Mouse (Mus musculus): ENCODE measurements at regions not wholly inside any gene's neighbourhood (a gene's known extent, or its start where the extent isn't known, plus 50 kb on each side); places are given as distances from the start of the nearest gene placed in this dataset.
"Not testable (repeated sequence)": the region's sequence is repeated elsewhere in the genome, so short reads cannot be mapped to it uniquely, and the experiment has no call there.

DNA sequence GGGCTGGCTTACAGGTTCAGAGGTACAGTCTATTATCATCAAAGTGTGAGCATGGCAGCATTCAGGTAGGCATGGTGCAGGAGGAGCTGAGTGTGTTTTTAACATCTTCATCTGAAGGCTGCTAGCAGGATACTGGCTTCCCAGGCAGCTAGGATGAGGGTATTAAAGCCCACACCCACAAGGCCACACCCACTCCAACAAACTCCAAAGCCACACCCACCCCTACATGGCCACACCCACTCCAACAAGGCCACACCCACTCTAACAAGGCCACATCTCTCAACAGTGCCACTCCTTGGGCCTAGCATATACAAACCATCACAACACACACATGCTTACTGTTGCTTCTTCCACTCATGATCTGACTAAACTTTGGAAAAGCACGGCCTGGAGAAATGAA, 172.5 kb downstream of the Msrb3 start:
- DNase-seq (ENCODE audit: low spot score): no peak

DNA sequence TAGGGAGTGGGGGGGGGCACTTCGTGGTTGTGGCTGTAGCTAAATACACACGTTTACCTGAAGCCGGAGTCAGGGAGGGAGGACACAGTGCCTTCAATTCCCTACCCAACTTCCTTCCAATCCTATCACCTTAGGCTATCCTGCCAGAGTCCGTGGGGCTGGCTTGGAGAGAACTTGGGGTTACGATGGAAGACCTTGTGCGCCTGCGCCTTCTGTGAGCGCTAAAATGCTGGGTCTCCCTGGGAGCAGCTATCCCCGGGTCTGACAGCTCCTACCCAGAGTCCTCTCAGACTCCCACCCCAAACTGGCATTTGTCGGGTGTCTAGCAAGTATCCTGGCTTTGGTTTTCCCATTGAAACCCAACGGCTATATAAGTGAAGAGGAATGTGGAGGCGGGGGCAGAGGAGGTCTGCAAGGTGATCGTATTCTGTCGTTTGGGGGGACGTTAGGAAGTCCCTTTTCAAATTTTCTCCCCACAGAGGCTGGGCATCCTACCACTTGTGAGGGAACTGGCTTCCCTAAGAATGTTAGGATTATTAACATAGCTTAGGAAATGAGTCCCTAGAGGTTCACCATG, 176.9 kb downstream of the Msrb3 start:
- no peak for DNase-seq (ENCODE audit: low spot score)

DNA sequence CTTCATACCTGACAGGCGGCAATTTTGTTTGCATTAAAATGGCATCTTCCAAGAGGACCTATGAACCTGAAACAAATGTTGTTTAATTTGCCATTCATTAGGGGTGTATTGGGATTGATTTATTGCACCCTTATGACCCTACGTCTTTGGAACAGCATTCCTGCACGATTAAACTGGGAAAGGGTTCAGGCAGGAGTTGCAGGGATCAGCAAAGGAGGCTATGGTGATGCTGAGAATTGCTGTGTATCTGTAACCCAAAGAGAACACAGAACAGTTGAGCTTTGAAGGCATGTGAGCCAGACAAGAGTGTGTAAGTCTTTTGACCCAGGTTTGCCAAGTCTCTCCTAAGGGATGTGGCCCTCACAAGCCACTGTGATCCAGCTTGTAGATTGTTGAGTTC, 177.9 kb downstream of the Msrb3 start:
- DNase-seq (ENCODE audit: low spot score): no peak

DNA sequence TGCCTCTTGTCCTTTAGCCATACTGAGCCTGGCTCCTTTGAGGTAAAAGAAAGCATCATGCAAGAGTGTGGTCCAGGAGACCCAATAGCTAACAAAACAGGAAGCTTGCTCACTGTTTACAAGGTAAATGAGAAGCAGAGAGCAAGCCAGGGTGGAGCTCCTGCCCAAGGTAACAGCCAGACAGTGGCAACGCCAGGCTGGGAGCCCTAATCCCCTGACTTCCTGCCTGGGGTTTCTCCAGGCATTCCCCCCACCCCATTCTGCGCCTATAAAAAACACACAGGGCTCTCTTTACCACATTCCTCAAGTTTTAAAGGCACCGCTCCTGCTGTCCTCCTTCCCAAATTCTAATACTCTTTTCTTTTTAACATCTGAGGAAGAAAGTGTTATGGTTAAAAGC, 178.8 kb downstream of the Msrb3 start:
- no peak for DNase-seq (ENCODE audit: low spot score)

- peak; percentile 11 for DNase-seq (ENCODE audit: low spot score)
These were observed 181.7 kb downstream of the Msrb3 start for GRCm38 (mm10) chr10:120717159-120717567.

- DNase-seq (ENCODE audit: low spot score): no peak
These were observed 182.5 kb downstream of the Msrb3 start for GRCm38 (mm10) chr10:120716391-120716790.

DNA sequence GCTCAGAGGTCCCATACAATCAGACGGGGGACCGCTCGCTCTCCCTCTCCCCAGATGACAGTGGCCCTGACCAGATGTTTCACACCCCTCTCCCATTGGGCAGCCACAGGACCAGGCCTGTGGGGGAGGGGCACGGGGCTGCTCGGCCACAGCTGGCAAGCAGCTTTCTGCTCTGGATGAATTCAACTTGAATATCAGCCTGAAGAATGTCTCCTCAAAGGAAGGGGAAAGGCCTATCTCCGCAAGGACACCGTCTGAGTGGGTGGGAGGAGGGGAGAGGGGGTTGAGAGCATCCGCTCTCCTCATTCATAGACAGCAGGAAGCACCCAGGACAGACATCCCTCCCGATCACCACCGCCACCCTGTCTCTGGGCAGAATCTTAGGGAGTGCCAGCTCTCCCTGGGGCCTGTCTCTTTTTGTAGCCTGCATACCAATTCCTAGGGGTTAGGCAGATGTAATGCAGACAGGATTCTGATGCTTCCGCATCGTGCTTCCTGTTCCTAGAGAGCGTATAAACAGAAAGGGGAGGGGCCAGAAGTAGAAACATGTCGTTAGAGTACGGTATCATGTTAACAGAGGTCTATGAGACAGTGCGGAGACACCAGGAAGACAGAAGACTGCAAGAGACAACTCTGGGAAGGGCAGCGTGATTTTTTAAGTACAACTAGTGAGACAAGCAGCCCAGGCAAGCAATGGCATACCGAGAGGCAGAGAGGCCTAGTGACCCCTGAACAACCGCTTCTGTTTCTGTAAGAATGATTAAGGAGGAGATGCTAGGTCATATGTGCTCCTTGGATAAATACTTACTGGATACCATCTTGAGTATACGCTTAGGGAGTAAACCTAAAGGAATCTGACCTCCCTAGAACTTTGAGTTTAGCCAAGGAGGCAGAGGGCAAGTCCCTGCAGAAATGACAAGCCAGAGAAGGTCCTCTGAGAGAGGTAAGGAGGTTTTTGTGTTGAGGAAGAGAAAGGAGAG, 190.8 kb downstream of the Msrb3 start:
- no peak for DNase-seq (ENCODE audit: low spot score)

DNA sequence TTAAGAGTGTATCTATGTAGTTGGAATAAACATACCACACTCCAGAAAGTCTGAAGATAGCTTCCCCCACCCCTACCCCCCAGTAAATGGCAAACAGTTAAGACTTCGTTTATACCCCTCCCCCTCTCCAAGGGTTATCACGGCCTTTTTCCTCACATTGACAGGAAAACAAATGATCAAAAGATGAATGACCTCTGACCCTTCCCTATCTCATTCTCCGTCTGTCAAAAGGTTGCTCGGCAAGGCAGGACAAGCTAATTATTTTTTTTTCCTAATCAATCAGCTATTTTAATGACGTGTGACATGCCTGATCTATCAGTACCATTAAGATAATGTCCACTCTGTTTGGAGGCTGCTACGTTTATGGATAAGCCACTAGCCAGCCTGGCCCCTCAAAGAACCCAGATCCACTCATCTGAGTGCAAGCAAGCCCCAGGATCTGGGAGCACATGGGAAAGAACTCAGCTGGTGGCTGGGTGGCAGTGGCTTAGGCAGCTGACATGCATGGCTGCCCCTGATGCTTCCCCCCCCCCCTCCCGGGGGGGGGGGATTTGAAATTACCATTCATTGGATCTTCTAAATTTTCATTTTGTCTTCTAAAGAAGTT, 192.1 kb downstream of the Msrb3 start:
- DNase-seq (ENCODE audit: low spot score): no peak

DNA sequence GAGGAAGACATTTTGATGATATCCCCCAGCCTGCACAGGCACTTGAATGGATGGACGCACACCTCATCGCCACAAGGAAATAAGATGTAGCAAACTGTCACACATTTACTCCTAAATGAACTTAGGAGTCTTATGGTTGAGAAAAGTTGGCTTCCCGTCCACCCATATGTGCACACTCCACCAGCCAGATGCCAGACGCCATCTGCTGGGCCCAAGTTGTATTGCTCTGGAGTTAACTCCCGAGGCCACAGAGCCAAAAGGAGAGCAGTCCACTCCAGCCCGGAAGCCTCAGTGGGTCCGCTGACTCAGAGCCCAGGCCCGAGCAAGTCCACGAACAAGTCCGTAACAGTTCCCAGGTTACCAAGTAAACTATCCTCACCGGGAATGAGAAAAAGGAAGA, 197.1 kb downstream of the Msrb3 start:
- DNase-seq (ENCODE audit: low spot score): peak; percentile 76

DNA sequence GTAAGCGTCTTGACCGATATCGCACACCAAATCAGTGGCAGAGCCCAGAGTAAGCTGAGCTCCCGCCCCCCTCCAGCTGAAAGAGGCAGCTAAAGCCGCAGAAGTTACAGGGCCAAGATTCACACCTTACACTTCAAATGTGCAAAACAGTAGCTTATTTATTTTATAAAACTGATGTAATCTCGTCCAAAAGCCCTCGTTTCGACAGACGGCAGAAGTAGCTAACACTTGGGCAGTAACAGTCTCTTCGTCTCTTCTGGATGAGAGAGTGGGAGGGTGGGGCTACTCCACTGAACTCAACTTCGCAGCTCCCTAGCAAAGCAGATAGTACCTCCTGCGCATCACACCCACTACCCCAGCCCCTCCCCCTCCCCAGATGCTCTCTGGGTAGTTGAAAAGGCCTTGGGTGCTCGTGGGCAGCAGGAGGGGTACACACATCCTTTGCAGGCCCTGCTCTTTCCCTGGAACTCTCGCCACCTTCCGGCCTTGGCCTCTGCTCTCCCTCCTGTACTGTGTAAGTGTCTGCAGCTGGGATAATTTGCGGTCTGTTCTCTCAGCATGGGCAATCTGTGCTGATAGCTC, 201.5 kb downstream of the Msrb3 start:
- no peak for DNase-seq (ENCODE audit: low spot score)

GRCm38 (mm10) chr10:120696481-120696880, 202.4 kb downstream of the Msrb3 start:
- DNase-seq (ENCODE audit: low spot score): no peak

- no peak for DNase-seq (ENCODE audit: low spot score)
These were observed 204.4 kb downstream of the Msrb3 start for GRCm38 (mm10) chr10:120694472-120694871.

DNA sequence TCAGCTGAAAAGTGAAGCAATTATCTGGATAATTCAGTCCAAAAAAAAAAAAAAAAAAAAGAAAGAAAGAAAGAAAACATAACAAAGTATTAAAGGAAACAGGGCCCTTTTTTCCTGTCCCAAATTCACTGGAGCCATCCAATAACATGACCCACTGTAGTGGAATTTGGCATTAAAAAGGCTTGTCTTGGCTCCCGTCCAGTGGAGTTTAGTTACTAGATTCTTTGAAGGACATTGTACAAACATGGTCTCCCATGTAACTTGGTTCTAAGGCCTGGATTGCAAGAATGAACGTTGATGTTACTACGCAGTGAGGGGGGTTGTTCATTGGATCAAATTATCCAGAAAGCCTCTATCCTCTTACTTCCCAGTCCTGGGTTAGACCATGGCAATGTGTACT, 207.4 kb downstream of the Msrb3 start:
- DNase-seq (ENCODE audit: low spot score): no peak

GRCm38 (mm10) chr10:120686123-120686522, 209.9 kb upstream of the Hmga2 start:
- DNase-seq (ENCODE audit: low spot score): no peak

DNA sequence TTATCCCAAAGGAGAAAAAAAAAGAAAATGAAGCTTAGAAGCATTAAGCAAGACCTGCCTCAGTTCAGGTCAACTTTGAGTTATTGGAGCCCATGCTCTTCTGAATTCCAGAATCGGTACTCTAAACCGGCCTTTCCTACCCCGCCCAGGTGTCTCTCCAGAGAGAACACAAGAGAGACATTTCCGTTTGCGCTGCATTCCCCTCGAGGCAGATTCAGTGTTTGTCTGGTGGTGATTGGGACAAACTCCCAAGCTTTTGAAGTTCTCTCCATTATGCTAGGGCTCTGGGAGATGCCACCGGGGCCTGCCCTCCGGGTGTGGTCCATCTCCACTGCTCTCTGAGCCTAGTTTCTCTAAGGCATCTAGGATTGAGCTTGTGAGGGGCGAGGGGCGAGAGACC, 205.8 kb upstream of the Hmga2 start:
- no peak for DNase-seq (ENCODE audit: low spot score)

GRCm38 (mm10) chr10:120679982-120680381, 203.7 kb upstream of the Hmga2 start:
- no peak for DNase-seq (ENCODE audit: low spot score)

DNA sequence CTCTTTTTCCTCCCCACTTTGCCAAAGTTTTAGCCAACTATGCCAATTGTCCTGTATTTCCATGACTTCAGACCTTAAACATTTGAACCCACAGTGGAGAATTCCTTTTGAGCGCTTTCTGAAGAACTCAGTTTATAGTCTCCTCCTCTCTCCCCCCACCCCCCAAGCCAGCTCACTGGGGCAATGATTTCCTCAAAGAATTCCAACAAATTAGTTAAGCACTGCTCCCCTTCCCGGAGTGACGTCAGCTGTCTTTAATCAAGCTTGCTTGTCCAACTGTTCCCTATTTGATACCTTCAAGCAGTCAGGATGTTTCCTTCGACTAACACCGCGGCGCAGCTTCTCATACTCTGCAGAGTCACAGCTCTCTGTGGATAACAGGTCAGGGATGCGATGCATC, 202.0 kb upstream of the Hmga2 start:
- no peak for DNase-seq (ENCODE audit: low spot score)

DNA sequence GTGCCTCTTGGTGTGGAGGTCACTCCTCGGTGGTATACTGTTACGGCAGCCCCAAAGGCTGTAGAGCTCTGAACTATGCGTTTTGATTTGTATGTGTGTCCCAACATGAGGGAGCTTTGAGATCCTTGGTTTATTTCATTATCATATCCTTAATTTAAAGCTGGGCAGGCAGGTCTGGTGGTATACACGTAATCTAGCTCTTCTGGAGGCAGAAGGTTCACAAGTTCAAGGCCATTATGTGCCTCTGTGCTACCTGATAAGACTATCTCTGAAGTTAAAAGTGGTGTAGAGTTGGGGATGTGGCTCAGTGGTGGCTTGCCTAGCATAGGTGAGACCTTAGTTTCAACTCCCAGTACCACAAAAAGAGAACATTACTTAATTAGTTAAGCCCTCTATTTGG, 199.1 kb upstream of the Hmga2 start:
- no peak for DNase-seq (ENCODE audit: low spot score)

DNA sequence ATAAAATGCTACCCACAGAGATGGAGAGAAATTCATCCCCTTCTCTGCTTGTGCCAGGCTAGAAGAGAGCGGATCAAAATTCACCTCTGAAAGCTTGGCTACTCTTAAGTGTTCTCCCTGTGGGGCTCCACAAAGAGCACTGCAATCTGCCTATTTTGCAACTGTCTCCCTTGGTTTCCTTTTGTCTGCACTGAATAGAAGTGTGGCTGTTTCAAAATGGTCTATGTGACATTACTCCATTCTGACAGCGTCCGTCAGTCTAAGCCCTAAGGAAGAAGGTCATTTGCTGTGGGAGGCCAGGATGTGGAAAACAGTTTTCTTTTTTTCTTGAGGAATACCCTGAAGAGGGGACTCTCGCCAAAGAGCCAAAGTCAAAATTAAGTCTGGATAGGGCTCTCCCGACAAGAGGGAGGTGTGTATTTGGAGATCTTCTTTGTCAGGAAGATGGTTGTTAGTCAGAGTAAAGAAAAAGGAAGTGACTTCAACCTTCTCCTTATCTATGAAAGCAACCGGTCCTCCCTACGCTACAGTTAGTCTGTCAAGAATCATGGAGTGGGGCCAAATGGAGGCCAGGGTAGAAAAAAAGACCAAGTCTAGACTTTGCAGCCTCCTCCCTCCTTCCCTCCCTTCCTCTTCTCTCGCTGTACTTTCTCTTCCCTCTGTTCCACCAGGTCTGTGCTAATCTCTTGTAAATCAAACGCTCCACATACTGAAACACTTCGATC, 198.2 kb upstream of the Hmga2 start:
- DNase-seq (ENCODE audit: low spot score): no peak

- not testable (repeated sequence) for DNase-seq (ENCODE audit: low spot score)
These were observed 191.4 kb upstream of the Hmga2 start for GRCm38 (mm10) chr10:120667678-120668031.

GRCm38 (mm10) chr10:120666985-120667677, 190.9 kb upstream of the Hmga2 start:
- peak; percentile 65 for DNase-seq (ENCODE audit: low spot score)
